Mouse (Mus musculus) hindbrain, embryonic 14.5 days (tissue): ENCODE results near the gene Asphd1. TPM values are rescaled to one million over a fixed set of nuclear protein-coding genes. Genes with fewer than 3 reads are reported as not detected.

ENCODE experiments used
- polyA plus RNA-seq: library from polyadenylated mRNA; unstranded; fragments of >200 nt; fragmentation: Nextera tagmentation; extraction: Ambion mirVana; gene quantifications from 2 replicates; pipeline ENCODE4 v1.2.1, GENCODE M21; 2014

Gene Asphd1
- polyA plus RNA-seq, 1 experiment from 2014 or later: 10.9 TPM

Other genes with a start within 250 kb of the Asphd1 start
- 82.2 and 99.7 TPM in 2 replicates for gene Coro1a, start 241.8 kb downstream of the Asphd1 start, polyA plus RNA-seq
- gene Mapk3, start 190.0 kb downstream of the Asphd1 start, polyA plus RNA-seq: 96.5 and 97.0 TPM in 2 replicates
- gene Gdpd3, start 183.2 kb downstream of the Asphd1 start, polyA plus RNA-seq: 1.0 and 1.8 TPM in 2 replicates
- 206 and 218 TPM in 2 replicates for gene Ypel3, start 172.6 kb downstream of the Asphd1 start, polyA plus RNA-seq
- 0.21 and 0.26 TPM in 2 replicates for gene Tbx6, start 168.1 kb downstream of the Asphd1 start, polyA plus RNA-seq
- 177 and 182 TPM in 2 replicates for gene Ppp4c, start 157.1 kb downstream of the Asphd1 start, polyA plus RNA-seq
- 53.2 and 54.7 TPM in 2 replicates for gene Fam57b, start 151.9 kb downstream of the Asphd1 start, polyA plus RNA-seq
- 0.74 TPM in 1 of 2 replicates, not detected in the other for gene 4930451I11Rik, start 117.9 kb downstream of the Asphd1 start, polyA plus RNA-seq
- gene Doc2a, start 102.2 kb downstream of the Asphd1 start, polyA plus RNA-seq: 16.5 and 25.7 TPM in 2 replicates
- 10.1 and 11.1 TPM in 2 replicates for gene Hirip3, start 87.6 kb downstream of the Asphd1 start, polyA plus RNA-seq
- 93.7 and 95.3 TPM in 2 replicates for gene Ino80e, start 87.2 kb downstream of the Asphd1 start, polyA plus RNA-seq
- 36.4 and 37.2 TPM in 2 replicates for gene Taok2, start 64.9 kb downstream of the Asphd1 start, polyA plus RNA-seq
- gene Tmem219, start 26.7 kb downstream of the Asphd1 start, polyA plus RNA-seq: 28.0 and 29.3 TPM in 2 replicates
- 102 and 104 TPM in 2 replicates for gene Kctd13, start 20.7 kb downstream of the Asphd1 start, polyA plus RNA-seq
- 68.9 and 70.1 TPM in 2 replicates for gene Sez6l2, start 981 bp upstream of the Asphd1 start, polyA plus RNA-seq
- gene Cdipt, start 26.3 kb upstream of the Asphd1 start, polyA plus RNA-seq: 110 and 118 TPM in 2 replicates
- gene Cdiptos, start 26.5 kb upstream of the Asphd1 start, polyA plus RNA-seq: 0.98 and 1.0 TPM in 2 replicates
- gene Mvp, start 65.0 kb upstream of the Asphd1 start, polyA plus RNA-seq: 3.4 and 4.0 TPM in 2 replicates
- gene Pagr1b, start 66.9 kb upstream of the Asphd1 start, polyA plus RNA-seq: 0.70 TPM in 1 of 2 replicates, not detected in the other
- 31.5 and 38.6 TPM in 2 replicates for gene Pagr1a, start 67.8 kb upstream of the Asphd1 start, polyA plus RNA-seq
- gene Gm42742, start 71.5 kb upstream of the Asphd1 start, polyA plus RNA-seq: 51.9 and 52.3 TPM in 2 replicates
- 46.7 and 57.0 TPM in 2 replicates for gene Prrt2, start 71.6 kb upstream of the Asphd1 start, polyA plus RNA-seq
- 68.6 and 73.1 TPM in 2 replicates for gene Maz, start 77.5 kb upstream of the Asphd1 start, polyA plus RNA-seq
- gene Kif22, start 92.9 kb upstream of the Asphd1 start, polyA plus RNA-seq: 20.3 and 24.6 TPM in 2 replicates
- gene Zg16, start 137.7 kb upstream of the Asphd1 start, polyA plus RNA-seq: not detected in 2 replicates
- gene AI467606, start 141.8 kb upstream of the Asphd1 start, polyA plus RNA-seq: 1.7 and 1.9 TPM in 2 replicates
- 0.55 and 0.87 TPM in 2 replicates for gene Qprt, start 172.6 kb upstream of the Asphd1 start, polyA plus RNA-seq
- not detected in 2 replicates for gene Spn, start 188.2 kb upstream of the Asphd1 start, polyA plus RNA-seq
- gene Cd2bp2, start 246.5 kb upstream of the Asphd1 start, polyA plus RNA-seq: 63.7 and 64.9 TPM in 2 replicates